Mouse (Mus musculus): Measurements from ENCODE around the gene Gm20517.

GRCm38 (mm10) chr17:47642992-47643391 is 31.6 kb downstream of the Gm20517 start:
- TF ChIP-seq CTCF (IDR thresholded peaks at IDR 0.05; ENCODE audit: low read depth) = no peak
- no peak for TF ChIP-seq EP300 (IDR thresholded peaks at IDR 0.05; ENCODE audit: low read depth)
